In the genomic region with DNA sequence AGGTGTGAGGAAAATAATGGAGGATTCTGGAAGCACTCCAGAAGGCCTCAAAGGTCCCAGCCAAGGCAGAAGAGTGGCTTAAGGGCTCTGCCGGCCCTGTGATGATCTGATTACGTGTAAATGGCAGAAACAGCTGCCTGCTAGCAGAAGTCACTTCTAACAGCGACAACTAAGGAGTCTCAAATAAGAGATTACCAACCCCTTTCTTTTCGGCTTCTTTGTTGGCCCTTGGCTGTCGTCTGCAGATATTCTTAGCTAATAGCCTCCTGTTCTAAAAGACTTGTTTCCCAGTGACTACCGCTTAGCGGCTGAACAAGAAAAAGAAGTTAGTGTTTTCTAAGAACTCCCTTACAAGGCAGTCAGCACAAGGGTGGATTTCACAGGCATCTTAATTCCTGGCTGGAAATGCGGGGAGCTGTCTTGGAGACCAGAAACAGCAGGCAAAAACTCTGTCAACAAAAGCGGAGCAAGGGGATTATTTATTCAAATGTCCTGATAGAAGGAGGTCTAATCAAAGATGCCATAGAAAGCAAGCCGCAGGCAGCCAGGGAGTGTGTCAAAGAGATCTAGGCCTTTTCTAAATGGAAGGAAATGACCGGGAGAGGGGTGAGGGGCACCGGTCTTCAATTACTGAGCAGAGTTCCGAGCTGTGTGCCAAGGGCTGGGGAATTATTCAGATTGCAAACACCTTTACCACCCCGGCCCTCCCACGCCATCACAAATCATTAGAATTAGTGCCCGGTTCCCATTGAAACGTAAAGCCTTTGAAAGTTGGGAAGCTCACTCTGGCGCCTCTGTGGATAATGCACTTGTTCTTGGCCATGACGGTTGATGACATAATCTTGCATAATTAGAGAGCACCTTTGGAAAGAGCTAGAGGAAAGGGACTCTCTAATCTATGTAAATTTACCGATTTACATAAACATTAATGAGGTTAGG, we compare ENCODE assay signal across 8 mouse cellular contexts. TPM values are rescaled to one million over a fixed set of nuclear protein-coding genes. Genes with fewer than 3 reads are reported as not detected.
A peak's percentile ranks its signal among the peaks of the same experiment; 100 is the strongest.
DNase-seq lines count a peak whose midpoint lies in the region; ATAC-seq lines count a peak whose summit lies in the region.

No protein-coding gene starts in this region.

- H3K27me3 ChIP-seq in heart, embryonic 11.5 days (ENCODE audit: control insufficient read depth, insufficient read depth, low read length) = no peaks in the 10 kb centered on the region
- H3K27me3 ChIP-seq in embryonic facial prominence, embryonic 11.5 days (ENCODE audit: control insufficient read depth, insufficient read depth, low read length) = no peaks in the 10 kb centered on the region; the same call in 1 of the 2 replicates
- no peaks in the 10 kb centered on the region; the same call in 1 of the 2 replicates for H3K27me3 ChIP-seq in hindbrain, embryonic 14.5 days (ENCODE audit: control insufficient read depth, insufficient read depth, low read length)

- no peak overlapping the region for H3K9ac ChIP-seq in heart, embryonic 11.5 days (ENCODE audit: low read depth, low read length)
- no peak overlapping the region for H3K9ac ChIP-seq in embryonic facial prominence, embryonic 11.5 days (replicated peaks; ENCODE audit: low read length)
- no peak overlapping the region for H3K9ac ChIP-seq in hindbrain, embryonic 14.5 days

- no peak for ATAC-seq in heart, embryonic 11.5 days (replicated peaks; ENCODE audit: insufficient number of reproducible peaks, low FRiP score, low TSS enrichment)
- ATAC-seq in embryonic facial prominence, embryonic 11.5 days (replicated peaks; ENCODE audit: insufficient number of reproducible peaks, low FRiP score, low TSS enrichment, low read depth) = no peak
- peak; percentile 87 for ATAC-seq in hindbrain, embryonic 14.5 days (ENCODE audit: low FRiP score)

- peak overlapping the region; percentile 41; the same call in 1 of the 2 replicates for H3K27ac ChIP-seq in heart, embryonic 11.5 days (ENCODE audit: low read depth, low read length)
- H3K27ac ChIP-seq in embryonic facial prominence, embryonic 11.5 days (replicated peaks; ENCODE audit: low read depth, low read length) = no peak overlapping the region
- peak overlapping the region; percentile 68 for H3K27ac ChIP-seq in hindbrain, embryonic 14.5 days

- 0 out of 2 replicates have a peak overlapping the region, but pooled peaks have one; percentile 6 for H3K4me2 ChIP-seq in heart, embryonic 11.5 days
- peak overlapping the region; percentile 7; the same call in 1 of the 2 replicates for H3K4me2 ChIP-seq in embryonic facial prominence, embryonic 11.5 days (ENCODE audit: low read depth, low read length)
- H3K4me2 ChIP-seq in hindbrain, embryonic 14.5 days (replicated peaks) = peak overlapping the region; percentile 28

- no peaks in the 10 kb centered on the region for H3K36me3 ChIP-seq in heart, embryonic 11.5 days (ENCODE audit: control insufficient read depth, insufficient read depth, low read length)
- H3K36me3 ChIP-seq in embryonic facial prominence, embryonic 11.5 days (replicated peaks; ENCODE audit: control insufficient read depth, insufficient read depth, low read depth, low read length) = no peaks in the 10 kb centered on the region
- no peaks in the 10 kb centered on the region for H3K36me3 ChIP-seq in hindbrain, embryonic 14.5 days (replicated peaks; ENCODE audit: control insufficient read depth, insufficient read depth)

- intact Hi-C loops in heart, postnatal 14 days (cut with DNase I) = no loop called here

- no peak for DNase-seq in heart, postnatal 14 days
- DNase-seq in embryonic facial prominence, embryonic 11.5 days (ENCODE audit: low spot score) = peak; percentile 50
- DNase-seq in hindbrain, embryonic 14.5 days (ENCODE audit: low spot score) = peak; percentile 65
- peak; percentile 51 for DNase-seq in lung, postnatal 36 days
- DNase-seq in telencephalon, adult 2 months (ENCODE audit: low read depth, low spot score) = peak; percentile 6
- no peak for DNase-seq in thymus, postnatal 10 days (ENCODE audit: low spot score in 2 of 2)
- no peak for DNase-seq in thymus, postnatal 25 days

- 20% methylated on average over 20 of the region's 20 CpGs for WGBS in heart, embryonic 11.5 days (ENCODE audit: insufficient replicate concordance)
- WGBS in embryonic facial prominence, embryonic 11.5 days = 8% methylated on average over 20 of the region's 20 CpGs
- WGBS in hindbrain, embryonic 14.5 days = 5% methylated on average over 20 of the region's 20 CpGs

- no peak overlapping the region for H3K4me3 ChIP-seq in heart, embryonic 11.5 days (ENCODE audit: low read depth, low read length)
- no peak overlapping the region for H3K4me3 ChIP-seq in embryonic facial prominence, embryonic 11.5 days (ENCODE audit: low read depth, low read length)
- no peak overlapping the region for H3K4me3 ChIP-seq in hindbrain, embryonic 14.5 days (replicated peaks; ENCODE audit: low read length)

- no peaks in the 10 kb centered on the region for H3K9me3 ChIP-seq in heart, embryonic 11.5 days (replicated peaks; ENCODE audit: control insufficient read depth, low read length)
- H3K9me3 ChIP-seq in embryonic facial prominence, embryonic 11.5 days (replicated peaks; ENCODE audit: control insufficient read depth, low read length) = no peaks in the 10 kb centered on the region
- H3K9me3 ChIP-seq in hindbrain, embryonic 14.5 days (ENCODE audit: control insufficient read depth, low read length) = no peaks in the 10 kb centered on the region

- H3K4me1 ChIP-seq in heart, embryonic 11.5 days (ENCODE audit: control insufficient read depth, insufficient read depth, low read length) = peaks cover 23% of the 10 kb centered on the region
- peaks cover 5% of the 10 kb centered on the region for H3K4me1 ChIP-seq in embryonic facial prominence, embryonic 11.5 days (ENCODE audit: control insufficient read depth, insufficient read depth, low read length)
- H3K4me1 ChIP-seq in hindbrain, embryonic 14.5 days (replicated peaks; ENCODE audit: control insufficient read depth, insufficient read depth, low read length) = peaks cover 19% of the 10 kb centered on the region; the same call in 1 of the 2 replicates

RNA-seq across cellular contexts. Expression of a gene that starts 7.6 kb away (rescaled TPM):
- polyA plus RNA-seq in heart, embryonic 11.5 days (2014; fragmentation: Nextera tagmentation; extraction: Ambion mirVana) = 13.0 and 19.7 TPM in 2 replicates
- 100 to 1,000 TPM; 496 to 513 TPM for total RNA-seq in heart, postnatal 14 days (2021)
- 0.31 TPM in 1 of 2 replicates, not detected in the other for polyA plus RNA-seq in embryonic facial prominence, embryonic 11.5 days (2014; fragmentation: Nextera tagmentation; extraction: Ambion mirVana)
- polyA plus RNA-seq in hindbrain, embryonic 14.5 days (2014; fragmentation: Nextera tagmentation; extraction: Ambion mirVana) = 8.4 and 11.3 TPM in 2 replicates

Comparison
In these comparisons a context has a peak if more than half of its experiments do, and no peak if none do; other contexts are left out.
1. DNase-seq: peak in embryonic facial prominence, embryonic 11.5 days (single experiment), hindbrain, embryonic 14.5 days (single experiment), lung, postnatal 36 days (single experiment) and telencephalon, adult 2 months (single experiment); none in heart, postnatal 14 days (0 of 2), thymus, postnatal 10 days (0 of 2) and thymus, postnatal 25 days (single experiment).
2. Peak in every context shown above with its lines, with median percentiles within 50 percentile points of each other: H3K4me2 ChIP-seq.